Mouse (Mus musculus) heart, adult 9 months (tissue): ENCODE measurements around the gene Mast1.
A peak's percentile ranks its signal among the peaks of the same experiment; 100 is the strongest.

Experiments
- DNase-seq, 2 experiments: peaks; one replicate each; pipeline ENCODE4 v3.0.0; 2022; ENCODE audit warnings: low spot score in 2 of 2

The Mast1 gene

GRCm38 (mm10) chr8:84973803-84974542 is 36.8 kb upstream of the Mast1 start:
- DNase-seq: peak; percentile 62 to 79

GRCm38 (mm10) chr8:84973079-84973478 is 35.9 kb upstream of the Mast1 start:
- no peak for DNase-seq

- no peak for DNase-seq
Measured at GRCm38 (mm10) chr8:84970913-84971312, 33.8 kb upstream of the Mast1 start.

- DNase-seq: no peak
Measured at GRCm38 (mm10) chr8:84970135-84970790, 33.1 kb upstream of the Mast1 start.

GRCm38 (mm10) chr8:84969241-84970134 is 32.3 kb upstream of the Mast1 start, which contains the start of the genes Gm49661, Prdx2 and Rnaseh2a:
TSS of gene Gm49661 (minus strand) at chr8:84969433.
TSS of gene Prdx2 (plus strand) at chr8:84969587.
TSS of gene Rnaseh2a (minus strand) at chr8:84969767.
- peak; percentile 68 to 79 for DNase-seq

GRCm38 (mm10) chr8:84968650-84969049 is 31.5 kb upstream of the Mast1 start:
- peak; percentile 27 to 40 for DNase-seq

- no peak for DNase-seq
Measured at GRCm38 (mm10) chr8:84967532-84968304, 30.6 kb upstream of the Mast1 start.

GRCm38 (mm10) chr8:84966603-84967002 is 29.4 kb upstream of the Mast1 start:
- no peak for DNase-seq

- peak; percentile 96 to 97 for DNase-seq
Measured at GRCm38 (mm10) chr8:84965731-84966291, 28.7 kb upstream of the Mast1 start.

GRCm38 (mm10) chr8:84963952-84964351 is 26.8 kb upstream of the Mast1 start:
- no peak for DNase-seq

- DNase-seq: peak in 1 of 2 experiments; percentile 45
Measured at GRCm38 (mm10) chr8:84959811-84960210, 22.7 kb upstream of the Mast1 start.

- peak in 1 of 2 experiments; percentile 35 for DNase-seq
Measured at GRCm38 (mm10) chr8:84956768-84957167, 19.6 kb upstream of the Mast1 start.

GRCm38 (mm10) chr8:84952612-84953255 is 15.6 kb upstream of the Mast1 start:
- DNase-seq: peak in 1 of 2 experiments; percentile 37

- DNase-seq: no peak
Measured at GRCm38 (mm10) chr8:84949753-84950152, 12.6 kb upstream of the Mast1 start.

GRCm38 (mm10) chr8:84947241-84947545 is 10.0 kb upstream of the Mast1 start:
- no peak for DNase-seq

- no peak for DNase-seq
Measured at GRCm38 (mm10) chr8:84946528-84947240, 9.5 kb upstream of the Mast1 start, which contains the start of gene Rtbdn. TSS of gene Rtbdn (plus strand) at chr8:84946991.

GRCm38 (mm10) chr8:84945633-84946527 is 8.7 kb upstream of the Mast1 start:
- DNase-seq: no peak

GRCm38 (mm10) chr8:84945235-84945632 is 8.1 kb upstream of the Mast1 start:
- DNase-seq: no peak
